Mouse (Mus musculus) CH12F3 (cell line): ENCODE data around the gene Vmn2r113.
"Not testable (repeated sequence)": the region's sequence is repeated elsewhere in the genome, so short reads cannot be mapped to it uniquely, and the experiment has no call there.

Experiments
- in situ Hi-C: fragments of 300-500 bp; cut with MboI; formaldehyde crosslinking; loops from 2 replicates; pipeline ENCODE4 v1.14.3; 2020; ENCODE audit warnings: low sequenced_read_pairs

Vmn2r113 gene

GRCm38 (mm10) chr17:22942684-22943083 lies at the start of gene Vmn2r113:
Gene Vmn2r113, plus strand, starts transcription at chr17:22942984.
- in situ Hi-C loops = not testable (repeated sequence)
